Mouse (Mus musculus) heart, embryonic 12.5 days (tissue): ENCODE measurements around the gene Fhl2. TPM values are rescaled to one million over a fixed set of nuclear protein-coding genes. Genes with fewer than 3 reads are reported as not detected.

Experiments
- ATAC-seq: fragments of 200-750 bp; cut with Nextera tagmentation; 2 replicates; pipeline ENCODE4 v1.8.0; 2017; ENCODE audit warnings: moderate TSS enrichment, moderate library complexity; ENCODE audit not compliant: insufficient number of reproducible peaks, low FRiP score
- H3K27ac ChIP-seq: fragments of 300-500 bp; sonication (generic); 2 replicates; pipeline ENCODE4 v1.5.1; 2016; ENCODE audit warnings: mild to moderate bottlenecking, moderate library complexity; ENCODE audit not compliant: poor library complexity, severe bottlenecking
- H3K27me3 ChIP-seq: fragments of 300-500 bp; sonication (generic); replicated peaks from 2 replicates; pipeline ENCODE4 v1.6.1; 2016; ENCODE audit warnings: mild to moderate bottlenecking, moderate library complexity
- H3K36me3 ChIP-seq: fragments of 300-500 bp; sonication (generic); 2 replicates; pipeline ENCODE4 v1.6.1; 2016; ENCODE audit warnings: mild to moderate bottlenecking, moderate library complexity
- H3K4me1 ChIP-seq: fragments of 300-500 bp; sonication (generic); replicated peaks from 2 replicates; pipeline ENCODE4 v1.6.1; 2016; ENCODE audit warnings: mild to moderate bottlenecking
- H3K4me2 ChIP-seq: fragments of 300-500 bp; sonication (generic); 2 replicates; pipeline ENCODE4 v1.6.1; 2016; ENCODE audit warnings: mild to moderate bottlenecking, moderate library complexity
- H3K4me3 ChIP-seq: fragments of 300-500 bp; sonication (generic); 2 replicates; pipeline ENCODE4 v1.5.1; 2016; ENCODE audit warnings: mild to moderate bottlenecking
- H3K9ac ChIP-seq: fragments of 300-500 bp; sonication (generic); 2 replicates; pipeline ENCODE4 v1.6.1; 2016; ENCODE audit warnings: mild to moderate bottlenecking, moderate library complexity
- H3K9me3 ChIP-seq: fragments of 300-500 bp; sonication (generic); replicated peaks from 2 replicates; pipeline ENCODE4 v1.6.1; 2016; ENCODE audit warnings: mild to moderate bottlenecking, moderate library complexity
- WGBS: fragments of 180-500 bp; shearing (Covaris S2); methylation state at CpG from one replicate; pipeline ENCODE4 v1.1.7; 2016; 5-methylcytosine and 5-hydroxymethylcytosine counted together
- polyA plus RNA-seq: library from polyadenylated mRNA; unstranded; fragments of >200 nt; fragmentation: Nextera tagmentation; extraction: Ambion mirVana; gene quantifications from 2 replicates; pipeline ENCODE4 v1.2.1, GENCODE M21; 2016

Gene Fhl2
- polyA plus RNA-seq, 1 experiment from 2014 or later, result 205 TPM

DNA sequence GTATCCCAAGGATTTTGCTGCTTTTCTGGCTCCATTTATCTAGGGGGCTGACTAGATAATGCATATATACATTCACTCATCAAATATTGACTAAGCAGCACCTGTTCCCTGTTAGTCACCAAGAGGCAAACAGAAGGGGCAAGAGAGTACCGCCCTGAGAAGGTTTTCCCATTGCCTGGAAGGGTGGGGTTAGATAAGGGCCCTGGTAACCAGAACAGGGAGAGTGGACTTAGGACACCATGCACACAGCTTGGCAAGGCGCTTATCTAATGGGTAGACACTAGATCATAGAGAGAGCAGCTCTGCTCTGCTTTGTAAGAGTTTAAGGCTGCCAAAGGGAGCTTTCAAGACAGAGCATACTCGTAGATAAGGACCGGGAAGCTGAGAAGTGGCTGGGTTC lies 44.2 kb downstream of the Fhl2 start:
- peaks cover 58% of the 10 kb centered on the region for H3K4me1 ChIP-seq
- H3K36me3 ChIP-seq, result peaks cover 60% of the 10 kb centered on the region
- ATAC-seq, result no peak
- no peak overlapping the region for H3K4me2 ChIP-seq
- H3K9me3 ChIP-seq, result peaks cover 6% of the 10 kb centered on the region; the same call in 1 of the 2 replicates
- no peaks in the 10 kb centered on the region for H3K27me3 ChIP-seq
- no peak overlapping the region for H3K9ac ChIP-seq
- WGBS, result 48% methylated on average over 4 of the region's 4 CpGs
- 0 out of 2 replicates have a peak overlapping the region, but pooled peaks have one; percentile 36 for H3K27ac ChIP-seq
- no peak overlapping the region for H3K4me3 ChIP-seq

DNA sequence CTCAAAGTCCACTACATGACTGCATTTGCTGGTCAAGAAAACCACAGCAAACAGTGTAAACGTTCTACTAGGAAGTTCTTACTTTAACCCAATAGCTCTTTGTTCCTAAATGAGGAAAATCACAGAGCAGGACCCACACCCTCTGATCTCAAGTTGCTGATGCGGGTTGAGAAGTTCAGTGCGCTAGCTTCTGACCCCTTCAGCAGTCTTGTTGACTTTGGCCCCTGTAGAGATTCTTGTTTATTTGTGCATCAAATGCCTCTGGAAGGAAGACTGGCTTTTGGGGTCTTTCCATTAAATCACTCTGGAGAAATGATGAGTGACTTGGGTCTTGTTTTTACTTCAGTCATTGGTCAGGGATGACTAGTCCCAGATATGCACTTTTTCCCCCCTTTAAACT lies 46.6 kb downstream of the Fhl2 start:
- Histone ChIP-seq H3K4me1 (peaks cover 66% of the 10 kb centered on the region), H3K27ac (peak overlapping the region; percentile 2; the same call in 1 of the 2 replicates), H3K36me3 (peaks cover 70% of the 10 kb centered on the region), H3K9me3 (no peaks in the 10 kb centered on the region), H3K4me3 (no peak overlapping the region), H3K4me2 (no peak overlapping the region), H3K9ac (no peak overlapping the region), H3K27me3 (no peaks in the 10 kb centered on the region)
- no peak for ATAC-seq
- 62% methylated on average over 3 of the region's 3 CpGs for WGBS

DNA sequence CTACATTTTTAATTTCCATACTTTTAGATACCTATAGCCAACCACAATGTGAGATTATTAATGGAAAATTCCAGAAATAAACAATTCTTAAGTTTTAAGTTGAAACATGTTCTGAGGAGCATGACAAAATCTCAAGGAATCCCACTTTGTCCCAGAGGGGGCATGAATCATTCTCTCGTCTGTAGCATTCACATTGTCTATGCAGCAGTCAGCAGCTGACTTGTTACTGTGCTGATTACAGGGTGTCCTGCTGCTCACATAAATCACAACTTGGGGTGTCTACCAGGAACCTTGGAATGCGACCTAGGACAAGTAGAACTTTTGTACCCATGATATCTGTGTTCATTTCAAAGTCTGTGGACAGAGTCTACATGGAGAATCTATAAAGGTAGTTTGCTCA lies 49.3 kb downstream of the Fhl2 start:
- no peaks in the 10 kb centered on the region for H3K9me3 ChIP-seq
- no peaks in the 10 kb centered on the region for H3K27me3 ChIP-seq
- WGBS, result 67% methylated on average over 2 of the region's 2 CpGs
- H3K4me1 ChIP-seq, result peaks cover 63% of the 10 kb centered on the region
- no peak overlapping the region for H3K27ac ChIP-seq
- no peak for ATAC-seq
- no peak overlapping the region for H3K9ac ChIP-seq
- peaks cover 75% of the 10 kb centered on the region for H3K36me3 ChIP-seq
- H3K4me2 ChIP-seq, result no peak overlapping the region
- no peak overlapping the region for H3K4me3 ChIP-seq

DNA sequence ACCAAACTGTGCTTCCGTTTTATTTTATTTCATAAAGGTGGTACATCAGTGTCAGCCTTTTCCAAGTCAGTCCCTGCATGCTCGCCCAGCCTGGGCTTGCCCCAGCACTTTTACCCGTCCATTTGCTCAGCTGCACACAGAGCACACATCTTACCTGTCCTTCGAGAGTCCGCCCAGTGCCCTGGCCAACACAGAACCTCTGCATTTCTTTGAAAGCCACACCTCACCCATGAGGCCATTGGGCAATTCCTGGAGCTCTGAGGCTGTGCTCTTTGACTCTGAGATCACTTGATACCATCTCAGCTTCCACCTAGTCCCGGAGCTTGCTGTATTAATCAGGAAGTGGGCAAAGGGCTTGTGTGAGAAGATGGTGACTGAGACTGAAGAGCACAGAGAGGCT lies 51.4 kb downstream of the Fhl2 start:
- H3K9ac ChIP-seq, result no peak overlapping the region
- H3K4me3 ChIP-seq, result no peak overlapping the region
- H3K9me3 ChIP-seq, result no peaks in the 10 kb centered on the region
- no peak overlapping the region for H3K4me2 ChIP-seq
- peaks cover 73% of the 10 kb centered on the region for H3K36me3 ChIP-seq
- H3K27me3 ChIP-seq, result no peaks in the 10 kb centered on the region
- H3K4me1 ChIP-seq, result peaks cover 69% of the 10 kb centered on the region
- WGBS, result 85% methylated on average over 6 of the region's 6 CpGs
- ATAC-seq, result no peak
- 0 out of 2 replicates have a peak overlapping the region, but pooled peaks have one; percentile 0 for H3K27ac ChIP-seq

DNA sequence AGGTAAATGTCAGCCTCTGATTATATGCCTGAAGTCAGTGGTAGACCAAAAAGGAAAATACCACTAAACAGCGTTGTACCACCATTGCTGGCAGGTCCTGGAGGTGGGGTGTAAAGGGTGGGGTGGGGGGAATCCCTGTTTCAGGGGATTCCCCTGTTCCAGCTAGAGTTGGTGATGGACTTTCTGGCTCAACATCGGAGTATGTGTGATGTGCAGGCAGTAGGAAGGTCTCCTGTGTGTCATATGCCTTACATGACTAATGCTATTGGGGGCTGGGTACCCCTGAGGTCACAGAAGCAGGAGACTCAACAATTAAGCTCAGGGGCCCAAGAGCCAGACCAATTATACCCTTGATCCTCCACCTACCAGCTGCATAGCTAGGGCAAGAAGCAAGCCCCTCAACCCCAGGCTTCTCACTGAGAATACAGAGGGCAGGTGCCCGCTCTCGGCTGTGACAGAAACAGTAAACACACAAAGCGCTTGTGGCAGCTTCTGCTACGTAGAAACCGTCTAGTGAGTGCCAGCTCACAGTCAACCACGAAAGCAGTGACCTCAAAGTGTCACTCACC lies 52.4 kb downstream of the Fhl2 start:
- H3K4me1 ChIP-seq, result peaks cover 69% of the 10 kb centered on the region
- 83% methylated on average over 8 of the region's 8 CpGs for WGBS

DNA sequence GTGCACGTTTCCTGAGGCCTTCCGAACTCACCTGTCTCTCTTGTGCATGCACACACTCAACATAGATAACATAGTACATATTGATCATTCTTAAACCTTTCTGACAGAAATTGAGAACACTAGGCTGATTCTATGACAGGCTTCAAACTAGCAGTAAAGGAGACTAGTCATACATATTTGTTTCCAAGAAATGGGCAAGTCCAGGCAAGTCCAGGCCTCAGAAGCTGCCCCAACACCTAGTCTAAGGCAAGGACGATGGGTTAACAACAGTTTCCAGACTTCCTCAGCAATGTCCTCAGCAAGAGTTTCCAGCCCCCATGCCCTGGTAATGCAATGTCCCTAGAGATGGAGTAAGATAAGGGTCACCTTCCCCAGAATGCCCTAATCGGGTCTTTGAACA lies 53.0 kb downstream of the Fhl2 start:
- H3K4me2 ChIP-seq, result no peak overlapping the region
- H3K9ac ChIP-seq, result 0 out of 2 replicates have a peak overlapping the region, but pooled peaks have one; percentile 49
- WGBS, result 82% methylated on average over 4 of the region's 4 CpGs
- no peaks in the 10 kb centered on the region for H3K27me3 ChIP-seq
- H3K4me3 ChIP-seq, result no peak overlapping the region
- H3K4me1 ChIP-seq, result peaks cover 67% of the 10 kb centered on the region
- H3K27ac ChIP-seq, result no peak overlapping the region; the same call in 1 of the 2 replicates
- ATAC-seq, result no peak
- H3K9me3 ChIP-seq, result no peaks in the 10 kb centered on the region
- peaks cover 66% of the 10 kb centered on the region for H3K36me3 ChIP-seq

More for the DNA sequence above, 52.4 kb downstream of the Fhl2 start:
- Histone ChIP-seq H3K27ac (peak overlapping the region; percentile 9; the same call in 1 of the 2 replicates), H3K4me3 (no peak overlapping the region), H3K4me2 (no peak overlapping the region), H3K27me3 (no peaks in the 10 kb centered on the region), H3K9me3 (no peaks in the 10 kb centered on the region), H3K9ac (0 out of 2 replicates have a peak overlapping the region, but pooled peaks have one; percentile 14), H3K36me3 (peaks cover 72% of the 10 kb centered on the region)
- no peak for ATAC-seq

DNA sequence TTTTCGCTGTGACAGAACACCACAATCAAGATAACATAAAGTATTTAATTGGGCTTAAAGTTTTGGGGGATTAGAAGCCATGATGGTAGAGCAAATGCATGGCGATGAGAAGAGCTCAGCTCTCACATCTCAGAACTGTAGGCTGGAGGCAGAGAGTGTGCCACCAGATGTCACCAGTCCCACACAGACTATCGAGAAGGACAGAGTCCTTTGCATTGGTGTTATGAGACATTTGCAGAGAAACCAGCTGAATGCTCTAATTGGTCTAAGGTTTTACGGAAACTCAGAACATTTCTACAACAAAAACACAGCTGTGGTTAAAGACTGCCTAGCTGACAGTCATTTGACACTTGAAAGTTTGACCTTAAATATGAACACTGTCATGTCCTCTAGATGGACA lies 53.5 kb downstream of the Fhl2 start:
- Histone ChIP-seq H3K9ac (no peak overlapping the region), H3K27me3 (no peaks in the 10 kb centered on the region), H3K27ac (peak overlapping the region; percentile 7; the same call in 1 of the 2 replicates), H3K4me3 (no peak overlapping the region), H3K9me3 (no peaks in the 10 kb centered on the region), H3K4me2 (no peak overlapping the region), H3K4me1 (peaks cover 63% of the 10 kb centered on the region), H3K36me3 (peaks cover 66% of the 10 kb centered on the region)
- ATAC-seq, result no peak
- WGBS, result 74% methylated on average over 4 of the region's 4 CpGs

DNA sequence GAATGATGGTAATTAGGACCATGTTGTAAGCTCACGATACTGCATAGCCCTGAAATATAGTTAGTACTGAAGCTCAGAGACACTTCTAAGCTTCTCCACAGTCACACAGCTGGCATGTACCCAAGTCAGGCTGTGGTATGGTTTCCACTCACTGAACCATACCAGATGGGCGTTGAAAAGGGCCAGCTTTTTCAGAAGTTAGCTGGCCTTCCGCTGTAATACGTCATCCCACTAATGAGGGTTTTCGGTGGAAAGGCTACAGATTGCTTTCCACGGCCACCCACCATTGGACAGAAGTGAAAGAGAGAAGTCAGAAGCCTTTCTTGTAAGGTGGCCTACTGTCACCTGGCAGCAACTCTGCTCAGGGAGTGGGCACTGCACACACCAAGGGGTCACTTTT lies 53.9 kb downstream of the Fhl2 start:
- Histone ChIP-seq H3K9ac (no peak overlapping the region), H3K4me1 (peaks cover 60% of the 10 kb centered on the region), H3K36me3 (peaks cover 69% of the 10 kb centered on the region), H3K4me2 (no peak overlapping the region), H3K27ac (peak overlapping the region; percentile 7; the same call in 1 of the 2 replicates), H3K4me3 (no peak overlapping the region), H3K9me3 (no peaks in the 10 kb centered on the region), H3K27me3 (no peaks in the 10 kb centered on the region)
- no peak for ATAC-seq
- 80% methylated on average over 6 of the region's 6 CpGs for WGBS

DNA sequence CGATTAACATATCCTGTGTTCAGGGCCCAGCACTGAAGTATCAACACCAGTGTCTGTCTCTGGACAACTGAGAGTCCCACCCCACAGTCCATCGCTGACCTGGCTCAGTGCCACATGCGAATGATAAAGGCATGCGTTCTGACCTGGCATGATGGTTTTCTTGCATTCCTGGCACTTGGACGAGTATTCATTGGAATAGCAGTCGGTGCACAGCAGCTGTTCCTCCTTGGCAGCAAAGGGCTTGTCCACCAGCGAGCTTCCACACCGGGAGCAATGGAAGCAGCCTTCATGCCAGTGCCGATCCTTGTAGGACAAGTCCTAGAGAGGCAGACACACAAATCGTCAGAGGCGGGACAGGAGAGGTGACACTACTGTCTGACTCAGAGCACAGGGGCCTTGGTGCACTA lies 55.2 kb downstream of the Fhl2 start:
- Histone ChIP-seq H3K4me1 (peaks cover 52% of the 10 kb centered on the region), H3K36me3 (peaks cover 75% of the 10 kb centered on the region), H3K4me3 (no peak overlapping the region), H3K9ac (no peak overlapping the region), H3K27me3 (no peaks in the 10 kb centered on the region), H3K4me2 (no peak overlapping the region), H3K27ac (peak overlapping the region; percentile 49), H3K9me3 (no peaks in the 10 kb centered on the region)
- 48% methylated on average over 11 of the region's 11 CpGs for WGBS
- ATAC-seq, result 0 out of 2 replicates have a peak, but pooled peaks have one; percentile 43

DNA sequence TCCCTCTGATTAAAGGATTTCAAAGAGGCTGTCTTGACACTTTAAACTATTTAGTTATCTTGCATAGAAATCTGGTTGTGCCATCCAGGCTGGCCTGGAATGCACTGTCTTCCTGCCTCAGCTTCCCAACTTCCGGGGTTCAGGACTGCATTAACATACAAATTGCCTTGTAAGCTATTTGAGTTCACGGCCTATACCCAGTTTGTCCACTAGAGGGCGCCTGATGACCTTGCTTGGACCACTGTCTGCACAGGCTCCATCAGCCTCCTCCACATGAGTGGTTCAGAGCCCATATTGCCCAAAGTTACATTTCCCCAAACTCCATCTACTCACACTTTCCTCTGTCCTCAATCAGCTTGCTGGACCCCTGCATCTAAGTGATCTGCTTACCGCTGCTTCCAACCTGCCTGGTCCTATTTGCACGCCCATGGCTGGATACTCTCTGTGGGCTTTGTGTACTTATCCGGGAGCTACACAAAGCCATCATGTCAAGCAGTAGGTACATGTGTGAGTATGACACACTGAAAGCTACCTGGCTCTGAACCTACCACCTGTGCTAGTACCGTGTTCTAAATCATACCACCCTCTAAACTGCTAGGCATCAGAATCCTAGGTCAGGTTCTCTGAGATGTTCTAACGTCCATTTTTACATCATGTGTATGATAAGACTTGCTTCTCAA lies 57.1 kb downstream of the Fhl2 start:
- H3K36me3 ChIP-seq, result peaks cover 80% of the 10 kb centered on the region
- peaks cover 52% of the 10 kb centered on the region for H3K4me1 ChIP-seq
- H3K9ac ChIP-seq, result no peak overlapping the region
- H3K4me3 ChIP-seq, result no peak overlapping the region
- WGBS, result 49% methylated on average over 8 of the region's 8 CpGs
- H3K4me2 ChIP-seq, result no peak overlapping the region
- no peaks in the 10 kb centered on the region for H3K9me3 ChIP-seq
- ATAC-seq, result peak; percentile 41; the same call in 1 of the 2 replicates
- H3K27me3 ChIP-seq, result no peaks in the 10 kb centered on the region
- H3K27ac ChIP-seq, result no peak overlapping the region

DNA sequence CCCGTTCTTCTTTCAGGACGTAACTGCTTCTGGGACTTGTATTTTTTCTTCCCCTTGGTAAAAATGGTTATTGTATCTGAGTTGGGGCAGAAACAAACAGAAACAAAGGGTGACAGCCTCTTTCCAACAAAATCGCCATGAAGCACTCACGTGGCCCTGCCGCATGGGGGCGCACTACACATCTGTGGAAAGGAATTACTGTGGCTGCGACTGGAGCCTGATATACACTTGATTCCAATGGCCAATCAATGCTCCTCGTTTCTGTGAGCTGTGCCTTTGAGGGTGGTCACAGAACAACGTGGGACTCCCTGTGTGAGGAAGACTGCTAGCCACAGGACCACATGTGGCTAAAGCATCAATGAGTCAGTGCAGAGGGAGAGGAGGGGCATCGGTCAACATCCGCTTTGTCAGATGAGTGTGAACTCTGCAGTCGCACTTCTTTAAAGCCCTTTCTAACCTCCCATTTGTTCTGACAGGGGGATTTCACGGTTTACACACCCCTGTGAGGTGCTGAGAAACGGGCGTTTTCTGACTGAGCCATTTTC lies 58.4 kb downstream of the Fhl2 start:
- Histone ChIP-seq H3K9me3 (no peaks in the 10 kb centered on the region), H3K4me2 (no peak overlapping the region), H3K4me1 (peaks cover 43% of the 10 kb centered on the region), H3K9ac (no peak overlapping the region), H3K36me3 (peaks cover 79% of the 10 kb centered on the region), H3K27ac (no peak overlapping the region), H3K4me3 (no peak overlapping the region), H3K27me3 (no peaks in the 10 kb centered on the region)
- ATAC-seq, result no peak
- WGBS, result 62% methylated on average over 15 of the region's 15 CpGs
